Mouse (Mus musculus): ENCODE data around the gene Gna11. TPM values are rescaled to one million over a fixed set of nuclear protein-coding genes. Genes with fewer than 3 reads are reported as not detected.

The Gna11 gene
- total RNA-seq, 2 experiments from 2014 or later = 111 to 118 TPM

Small RNA genes within 50 kb of the gene (microRNA-seq; reads per million reads assigned to microRNA genes)
- not detected for gene Gm25595

Other genes with a start within 250 kb of the Gna11 start
- 10 to 100 TPM; 26.4 to 26.7 TPM for gene Cactin, start 224.1 kb downstream of the Gna11 start, total RNA-seq (2021)
- 1 to 10 TPM; 1.1 to 2.1 TPM for gene Tbxa2r, start 216.5 kb downstream of the Gna11 start, total RNA-seq (2021)
- under 1 TPM; 0.39 to 0.49 TPM for gene Gipc3, start 201.9 kb downstream of the Gna11 start, total RNA-seq (2021)
- 10 to 100 TPM; 18.3 to 20.3 TPM for gene Hmg20b, start 194.7 kb downstream of the Gna11 start, total RNA-seq (2021)
- 10 to 100 TPM; 32.8 to 35.9 TPM for gene Mfsd12, start 187.7 kb downstream of the Gna11 start, total RNA-seq (2021)
- gene 4930404N11Rik, start 179.4 kb downstream of the Gna11 start, total RNA-seq (2021) = 1 to 10 TPM; 1.2 to 1.7 TPM
- gene Fzr1, start 166.7 kb downstream of the Gna11 start, total RNA-seq (2021) = 10 to 100 TPM; 85.7 to 94.7 TPM
- gene Dohh, start 160.8 kb downstream of the Gna11 start, total RNA-seq (2021) = 10 to 100 TPM; 79.3 to 83.5 TPM
- 1 to 10 TPM; 3.4 to 5.0 TPM for gene Gm48551, start 160.7 kb downstream of the Gna11 start, total RNA-seq (2021)
- 1 to 10 TPM; 2.5 to 3.5 TPM for gene Gm48552, start 156.2 kb downstream of the Gna11 start, total RNA-seq (2021)
- gene Smim24, start 152.1 kb downstream of the Gna11 start, total RNA-seq (2021) = 1 to 10 TPM; 2.0 to 2.2 TPM
- 10 to 100 TPM; 40.7 to 44.6 TPM for gene Nfic, start 89.6 kb downstream of the Gna11 start, total RNA-seq (2021)
- gene Celf5, start 62.5 kb downstream of the Gna11 start, total RNA-seq (2021) = 100 to 1,000 TPM; 287 to 297 TPM
- gene Ncln, start 48.8 kb downstream of the Gna11 start, total RNA-seq (2021) = 100 to 1,000 TPM in 1 of 2 experiments, 10 to 100 TPM in 1; 94.8 to 102 TPM
- gene S1pr4, start 45.1 kb downstream of the Gna11 start, total RNA-seq (2021) = under 1 TPM; 0.18 to 0.28 TPM
- 1 to 10 TPM; 2.3 to 2.9 TPM for gene Gna15, start 21.0 kb downstream of the Gna11 start, total RNA-seq (2021)
- 100 to 1,000 TPM; 542 to 558 TPM for gene Aes, start 14.3 kb upstream of the Gna11 start, total RNA-seq (2021)
- gene Tle2, start 29.4 kb upstream of the Gna11 start, total RNA-seq (2021) = 10 to 100 TPM; 20.9 to 22.4 TPM
- gene Tle6, start 55.9 kb upstream of the Gna11 start, total RNA-seq (2021) = 1 to 10 TPM in 1 of 2 experiments, under 1 TPM in 1; 0.93 to 3.0 TPM
- 1 to 10 TPM; 1.9 to 2.2 TPM for gene BC025920, start 61.1 kb upstream of the Gna11 start, total RNA-seq (2021)
- gene Sirt6, start 82.6 kb upstream of the Gna11 start, total RNA-seq (2021) = 10 to 100 TPM; 28.0 to 29.3 TPM
- 10 to 100 TPM; 34.1 to 35.1 TPM for gene Ankrd24, start 83.3 kb upstream of the Gna11 start, total RNA-seq (2021)
- 1 to 10 TPM; 5.0 to 5.7 TPM for gene Gm10778, start 103.9 kb upstream of the Gna11 start, total RNA-seq (2021)
- 10 to 100 TPM in 1 of 2 experiments, 1 to 10 TPM in 1; 9.7 to 10.6 TPM for gene Zfp433, start 159.6 kb upstream of the Gna11 start, total RNA-seq (2021)
- gene Gm3055, start 226.0 kb upstream of the Gna11 start, total RNA-seq (2021) = 10 to 100 TPM in 1 of 2 experiments, 1 to 10 TPM in 1; 7.0 to 10.2 TPM